Comparison of ENCODE assay signal across 21 mouse cellular contexts in the genomic region with DNA sequence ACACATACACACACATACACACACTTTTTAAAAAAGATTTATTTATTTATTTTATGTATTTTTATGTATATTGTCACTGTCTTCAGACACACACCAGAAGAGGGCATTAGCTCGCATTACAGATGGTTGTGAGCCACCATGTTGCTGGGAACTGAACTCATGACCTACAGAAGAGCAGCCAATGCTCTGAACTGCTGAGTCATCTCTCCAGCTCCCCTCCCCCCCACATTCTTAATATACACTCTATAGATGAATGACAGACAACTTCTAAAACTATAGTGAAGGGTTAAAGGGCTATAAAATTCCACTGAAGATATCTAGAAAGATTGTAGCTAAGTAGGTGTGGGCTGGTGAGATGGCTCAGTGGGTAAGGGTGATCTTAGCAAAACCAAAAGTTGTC. TPM values are rescaled to one million over a fixed set of nuclear protein-coding genes. Genes with fewer than 3 reads are reported as not detected.
DNase-seq lines count a peak whose midpoint lies in the region; ATAC-seq and TF ChIP-seq lines count a peak whose summit lies in the region.
"Had no signal": no experiment of that assay in that cellular context is flagged by ENCODE, and none has a peak within 500 bp of the region (broad histone marks: within the 10 kb centered on the region; RNA-seq: fewer than 3 reads in every experiment).

No protein-coding gene starts in this region.

- ATAC-seq in forebrain, embryonic 13.5 days: no peak
- ATAC-seq in hindbrain, postnatal 0 days: no peak
- ATAC-seq in hindbrain, embryonic 16.5 days: no peak
- ATAC-seq: intestine, postnatal 0 days had no signal

- H3K9ac ChIP-seq in forebrain, embryonic 13.5 days: no peak overlapping the region
- no peak overlapping the region for H3K9ac ChIP-seq in hindbrain, postnatal 0 days (replicated peaks; ENCODE audit: low read length)
- no peak overlapping the region for H3K9ac ChIP-seq in hindbrain, embryonic 16.5 days (ENCODE audit: low read depth, low read length)

- H3K4me3 ChIP-seq in forebrain, embryonic 13.5 days: no peak overlapping the region
- H3K4me3 ChIP-seq in forebrain, embryonic 10.5 days: no peak overlapping the region
- no peak overlapping the region for H3K4me3 ChIP-seq in hindbrain, postnatal 0 days (ENCODE audit: low read length)
- no peak overlapping the region for H3K4me3 ChIP-seq in hindbrain, embryonic 16.5 days (ENCODE audit: low read length)
- no peak overlapping the region for H3K4me3 ChIP-seq in embryonic fibroblast, embryonic 13.5 days (ENCODE audit: insufficient read depth, low read length)
- H3K4me3 ChIP-seq: heart, embryonic 10.5 days; hindbrain, embryonic 10.5 days; layer of hippocampus, adult 2 months; megakaryocyte, embryonic 14.5 days had no signal

- no peak for DNase-seq in forebrain, embryonic 10.5 days (ENCODE audit: extremely low spot score, low spot score)
- DNase-seq in hindbrain, postnatal 0 days (ENCODE audit: low spot score): no peak
- DNase-seq in 416B (ENCODE audit: low read depth): peak; percentile 54
- no peak for DNase-seq in layer of hippocampus, adult 11-12 months (ENCODE audit: low spot score)
- no peak for DNase-seq in c-Kit-positive CD71-positive TER-119-positive erythroid progenitor cells, embryonic 14.5 days (ENCODE audit: low spot score)
- DNase-seq: adrenal gland, adult 2 months; cerebellum, postnatal 14 days; gastrocnemius, postnatal 14 days; left cerebral cortex, postnatal 4 days; lung, postnatal 14 days; spleen, adult 18-20 months; thymus, adult 2 months had no signal

- no peak overlapping the region for H3K4me2 ChIP-seq in forebrain, embryonic 13.5 days
- no peak overlapping the region for H3K4me2 ChIP-seq in hindbrain, postnatal 0 days (ENCODE audit: low read depth, low read length)
- no peak overlapping the region for H3K4me2 ChIP-seq in hindbrain, embryonic 16.5 days (ENCODE audit: low read length)

- no peaks in the 10 kb centered on the region for H3K27me3 ChIP-seq in forebrain, embryonic 13.5 days
- H3K27me3 ChIP-seq in forebrain, embryonic 10.5 days (ENCODE audit: poor library complexity, severe bottlenecking): no peaks in the 10 kb centered on the region
- no peaks in the 10 kb centered on the region for H3K27me3 ChIP-seq in hindbrain, postnatal 0 days (ENCODE audit: insufficient read depth, low read length)
- H3K27me3 ChIP-seq in hindbrain, embryonic 16.5 days (replicated peaks; ENCODE audit: control insufficient read depth, insufficient read depth, low read length): no peaks in the 10 kb centered on the region

- peaks cover 51% of the 10 kb centered on the region for H3K36me3 ChIP-seq in forebrain, embryonic 13.5 days (ENCODE audit: poor library complexity, severe bottlenecking)
- peaks cover 69% of the 10 kb centered on the region for H3K36me3 ChIP-seq in forebrain, embryonic 10.5 days (replicated peaks)
- no peaks in the 10 kb centered on the region for H3K36me3 ChIP-seq in hindbrain, postnatal 0 days (ENCODE audit: insufficient read depth, low read length)
- peaks cover 11% of the 10 kb centered on the region; the same call in 1 of the 2 replicates for H3K36me3 ChIP-seq in hindbrain, embryonic 16.5 days (ENCODE audit: control insufficient read depth, insufficient read depth, low read length)

- no peak for TF ChIP-seq POLR2A in embryonic fibroblast, embryonic 13.5 days (IDR thresholded peaks at IDR 0.05; ENCODE audit: low read depth, low read length)

- peaks cover 69% of the 10 kb centered on the region for H3K4me1 ChIP-seq in forebrain, embryonic 13.5 days
- H3K4me1 ChIP-seq in forebrain, embryonic 10.5 days: peaks cover 66% of the 10 kb centered on the region
- H3K4me1 ChIP-seq in hindbrain, postnatal 0 days (ENCODE audit: insufficient read depth, low read length): peaks cover 14% of the 10 kb centered on the region
- H3K4me1 ChIP-seq in hindbrain, embryonic 16.5 days (ENCODE audit: control insufficient read depth, insufficient read depth, low read depth, low read length): peaks cover 40% of the 10 kb centered on the region
- H3K4me1 ChIP-seq in embryonic fibroblast, embryonic 13.5 days (ENCODE audit: control insufficient read depth, insufficient read depth, low read length): peaks cover 18% of the 10 kb centered on the region

- H3K9me3 ChIP-seq in forebrain, embryonic 13.5 days (replicated peaks): no peaks in the 10 kb centered on the region
- peaks cover 2% of the 10 kb centered on the region; the same call in 1 of the 2 replicates for H3K9me3 ChIP-seq in forebrain, embryonic 10.5 days
- no peaks in the 10 kb centered on the region for H3K9me3 ChIP-seq in hindbrain, postnatal 0 days (ENCODE audit: low read length)
- no peaks in the 10 kb centered on the region for H3K9me3 ChIP-seq in hindbrain, embryonic 16.5 days (ENCODE audit: control insufficient read depth, low read length)
- H3K9me3 ChIP-seq: G1E; heart, embryonic 10.5 days; hindbrain, embryonic 10.5 days had no signal

- peak overlapping the region; percentile 71; the same call in 1 of the 2 replicates for H3K27ac ChIP-seq in forebrain, embryonic 13.5 days
- H3K27ac ChIP-seq in forebrain, embryonic 10.5 days: no peak overlapping the region
- 0 out of 2 replicates have a peak overlapping the region, but pooled peaks have one; percentile 18 for H3K27ac ChIP-seq in hindbrain, postnatal 0 days
- H3K27ac ChIP-seq in hindbrain, embryonic 16.5 days (ENCODE audit: low read depth, low read length): no peak overlapping the region
- peak overlapping the region; percentile 45 for H3K27ac ChIP-seq in embryonic fibroblast, embryonic 13.5 days (ENCODE audit: insufficient read depth, low read length)

- TF ChIP-seq CTCF in hindbrain, postnatal 0 days (IDR thresholded peaks at IDR 0.05; ENCODE audit: low read depth): no peak
- no peak for TF ChIP-seq CTCF in embryonic fibroblast, embryonic 13.5 days (IDR thresholded peaks at IDR 0.05; ENCODE audit: borderline replicate concordance, insufficient read depth, low read length)

- WGBS in forebrain, embryonic 13.5 days: 83% methylated on average over 1 of the region's 1 CpGs
- 92% methylated on average over 1 of the region's 1 CpGs for WGBS in forebrain, embryonic 10.5 days
- WGBS in hindbrain, postnatal 0 days: 81% methylated on average over 1 of the region's 1 CpGs
- WGBS in hindbrain, embryonic 16.5 days: 90% methylated on average over 1 of the region's 1 CpGs

RNA-seq across cellular contexts. Expression of gene Tnrc18, which starts 13.7 kb away (rescaled TPM):
- polyA plus RNA-seq in forebrain, embryonic 13.5 days (2015; fragmentation: Nextera tagmentation; extraction: Ambion mirVana): 34.7 and 35.9 TPM in 2 replicates
- 21.5 and 22.7 TPM in 2 replicates for polyA plus RNA-seq in forebrain, embryonic 10.5 days (2016; fragmentation: Nextera tagmentation; extraction: Ambion mirVana)
- total RNA-seq in hindbrain, postnatal 0 days (2014; rRNA removed): 134 and 137 TPM in 2 replicates
- polyA plus RNA-seq in hindbrain, postnatal 0 days (2015; fragmentation: Nextera tagmentation; extraction: Ambion mirVana): 17.0 and 19.9 TPM in 2 replicates
- 19.7 and 23.8 TPM in 2 replicates for polyA plus RNA-seq in hindbrain, embryonic 16.5 days (2015; fragmentation: Nextera tagmentation; extraction: Ambion mirVana)
- 98.0 and 124 TPM in 2 replicates for polyA plus RNA-seq in embryonic fibroblast, embryonic 13.5 days (2011; ENCODE audit: insufficient read length, low read depth, missing spikeins)

Comparison
In these comparisons a context has a peak if more than half of its experiments do, and no peak if none do; other contexts are left out.
1. H3K27ac ChIP-seq: peak in forebrain, embryonic 13.5 days (single experiment), hindbrain, postnatal 0 days (single experiment) and embryonic fibroblast, embryonic 13.5 days (single experiment); none in forebrain, embryonic 10.5 days (single experiment) and hindbrain, embryonic 16.5 days (single experiment).